Mouse (Mus musculus) spleen, adult 2 months (tissue): Measurements from ENCODE around the gene Abl1. TPM values are rescaled to one million over a fixed set of nuclear protein-coding genes. Genes with fewer than 3 reads are reported as not detected.

Source experiments
- DNase-seq, 2 experiments: peaks; one replicate each; pipeline versions ENCODE4 v3.0.0 to v3.0.0-alpha.2; 2012 to 2021; ENCODE audit warnings: low spot score in 2 of 2, low read depth in 1 of 2
- H3K27ac ChIP-seq: fragments of 200-500 bp; 2 replicates; pipeline ENCODE4 v1.5.1; 2012; ENCODE audit warnings: low read length, inconsistent platforms; ENCODE audit not compliant: insufficient read depth
- H3K27me3 ChIP-seq: fragments of 200-500 bp; 2 replicates; pipeline ENCODE4 v1.6.1; 2012; ENCODE audit warnings: mild to moderate bottlenecking, moderate library complexity, low read length, inconsistent platforms; ENCODE audit not compliant: control insufficient read depth, insufficient read depth
- H3K36me3 ChIP-seq: fragments of 200-500 bp; 2 replicates; pipeline ENCODE4 v1.6.1; 2012; ENCODE audit warnings: mild to moderate bottlenecking, low read length, inconsistent platforms; ENCODE audit not compliant: control insufficient read depth, insufficient read depth
- H3K4me1 ChIP-seq: fragments of 200-500 bp; 2 replicates; pipeline ENCODE4 v1.6.1; 2011; ENCODE audit warnings: inconsistent platforms; ENCODE audit not compliant: control insufficient read depth, insufficient read depth, insufficient read length
- H3K4me3 ChIP-seq: fragments of 200-500 bp; 2 replicates; pipeline ENCODE4 v1.5.1; 2011; ENCODE audit warnings: mild to moderate bottlenecking, inconsistent platforms; ENCODE audit not compliant: insufficient read depth, insufficient read length; ENCODE audit errors: extremely low read depth
- CTCF ChIP-seq: fragments of 200-500 bp; IDR thresholded peaks from 2 replicates; pipeline ENCODE4 v1.5.1; 2011; ENCODE audit warnings: mild to moderate bottlenecking, inconsistent platforms; ENCODE audit not compliant: insufficient read depth, insufficient read length, insufficient replicate concordance; ENCODE audit errors: extremely low read depth
- POLR2A ChIP-seq: fragments of 200-500 bp; IDR thresholded peaks from 2 replicates; pipeline ENCODE4 v1.6.1; 2011; ENCODE audit warnings: low read depth, low read length, inconsistent platforms
- WGBS: fragments of 180-500 bp; shearing (Covaris S2); methylation state at CpG from one replicate; pipeline ENCODE4 v1.1.7; 2018; 5-methylcytosine and 5-hydroxymethylcytosine counted together
- polyA plus RNA-seq: library from polyadenylated mRNA; depleted of rRNA; stranded (reverse); fragments of >200 nt; gene quantifications from 2 replicates; pipeline ENCODE4 v1.2.3, GENCODE M21; 2012

The Abl1 gene
- polyA plus RNA-seq, 1 experiment, result 43.4 TPM

- no peaks in the 10 kb centered on the region for H3K36me3 ChIP-seq
- H3K27ac ChIP-seq, result no peak overlapping the region
- WGBS, result 3% methylated on average over 11 of the region's 11 CpGs
- H3K27me3 ChIP-seq, result peaks cover 35% of the 10 kb centered on the region
- H3K4me1 ChIP-seq, result no peaks in the 10 kb centered on the region
- H3K4me3 ChIP-seq, result no peak overlapping the region
- no peak for TF ChIP-seq POLR2A
- no peak for TF ChIP-seq CTCF
- no peak for DNase-seq
Observed at GRCm38 (mm10) chr2:31641508-31641830, 46.7 kb upstream of the Abl1 start.

- TF ChIP-seq POLR2A (no peak), CTCF (no peak)
- DNase-seq, result no peak
- Histone ChIP-seq H3K4me1 (no peaks in the 10 kb centered on the region), H3K27me3 (peaks cover 32% of the 10 kb centered on the region), H3K36me3 (no peaks in the 10 kb centered on the region), H3K4me3 (no peak overlapping the region), H3K27ac (no peak overlapping the region)
- 11% methylated on average over 18 of the region's 18 CpGs for WGBS
Observed at GRCm38 (mm10) chr2:31641929-31642328, 46.2 kb upstream of the Abl1 start.

- Histone ChIP-seq H3K4me3 (peak overlapping the region; percentile 21; the same call in 1 of the 2 replicates), H3K36me3 (no peaks in the 10 kb centered on the region), H3K27ac (no peak overlapping the region), H3K4me1 (peaks cover 6% of the 10 kb centered on the region; the same call in 1 of the 2 replicates), H3K27me3 (peaks cover 18% of the 10 kb centered on the region)
- no peak for DNase-seq
- no peak for TF ChIP-seq CTCF
- no peak for TF ChIP-seq POLR2A
- WGBS, result under 1% methylated on average over 88 of the region's 109 CpGs
Observed at GRCm38 (mm10) chr2:31653971-31654853, 34.0 kb upstream of the Abl1 start.

- 7% methylated on average over 22 of the region's 22 CpGs for WGBS
- DNase-seq, result peak in 1 of 2 experiments; percentile 19
- H3K4me1 ChIP-seq, result peaks cover 6% of the 10 kb centered on the region; the same call in 1 of the 2 replicates
- peak; percentile 31; the same call in 1 of the 2 replicates for TF ChIP-seq CTCF
- TF ChIP-seq POLR2A, result no peak
- H3K4me3 ChIP-seq, result no peak overlapping the region
- H3K27ac ChIP-seq, result no peak overlapping the region
- H3K36me3 ChIP-seq, result no peaks in the 10 kb centered on the region
- peaks cover 18% of the 10 kb centered on the region for H3K27me3 ChIP-seq
Observed at GRCm38 (mm10) chr2:31654854-31655559, 33.2 kb upstream of the Abl1 start.

- no peaks in the 10 kb centered on the region for H3K36me3 ChIP-seq
- peaks cover 18% of the 10 kb centered on the region for H3K27me3 ChIP-seq
- WGBS, result 86% methylated on average over 7 of the region's 7 CpGs
- peaks cover 6% of the 10 kb centered on the region; the same call in 1 of the 2 replicates for H3K4me1 ChIP-seq
- H3K4me3 ChIP-seq, result no peak overlapping the region
- TF ChIP-seq POLR2A, result no peak
- no peak for TF ChIP-seq CTCF
- no peak overlapping the region for H3K27ac ChIP-seq
- no peak for DNase-seq
Observed at GRCm38 (mm10) chr2:31656374-31656773, 31.8 kb upstream of the Abl1 start.

GRCm38 (mm10) chr2:31662939-31663803 lies 25.0 kb upstream of the Abl1 start:
- Histone ChIP-seq H3K4me3 (no peak overlapping the region), H3K27ac (no peak overlapping the region), H3K27me3 (no peaks in the 10 kb centered on the region), H3K36me3 (no peaks in the 10 kb centered on the region), H3K4me1 (no peaks in the 10 kb centered on the region)
- no peak for TF ChIP-seq POLR2A
- DNase-seq, result no peak
- 52% methylated on average over 8 of the region's 8 CpGs for WGBS
